Mouse (Mus musculus): Measurements from ENCODE around the gene Pcdh7.

Gene Pcdh7

DNA sequence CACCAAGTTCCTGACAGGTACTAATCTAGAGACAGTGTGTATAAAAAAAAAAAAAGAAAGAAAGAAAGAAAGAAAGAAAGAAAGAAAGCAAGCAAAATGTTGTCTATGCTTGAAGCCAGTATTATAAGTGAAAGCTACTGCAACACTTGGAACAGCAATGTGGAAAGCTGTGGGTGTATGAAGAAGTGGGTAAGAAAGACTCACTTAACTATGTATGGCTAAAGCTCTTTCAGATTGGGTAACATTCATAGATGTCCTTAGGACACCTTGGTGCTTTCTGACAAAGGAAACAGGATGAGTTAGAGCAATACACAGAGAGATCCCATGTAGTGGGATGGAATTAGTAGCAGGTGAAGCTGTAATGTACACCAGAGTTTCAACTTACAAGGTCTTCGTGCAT, 32.6 kb downstream of the Pcdh7 start:
- no peak for DNase-seq

GRCm38 (mm10) chr5:57755791-57756190, 38.0 kb downstream of the Pcdh7 start:
- DNase-seq, result no peak

DNA sequence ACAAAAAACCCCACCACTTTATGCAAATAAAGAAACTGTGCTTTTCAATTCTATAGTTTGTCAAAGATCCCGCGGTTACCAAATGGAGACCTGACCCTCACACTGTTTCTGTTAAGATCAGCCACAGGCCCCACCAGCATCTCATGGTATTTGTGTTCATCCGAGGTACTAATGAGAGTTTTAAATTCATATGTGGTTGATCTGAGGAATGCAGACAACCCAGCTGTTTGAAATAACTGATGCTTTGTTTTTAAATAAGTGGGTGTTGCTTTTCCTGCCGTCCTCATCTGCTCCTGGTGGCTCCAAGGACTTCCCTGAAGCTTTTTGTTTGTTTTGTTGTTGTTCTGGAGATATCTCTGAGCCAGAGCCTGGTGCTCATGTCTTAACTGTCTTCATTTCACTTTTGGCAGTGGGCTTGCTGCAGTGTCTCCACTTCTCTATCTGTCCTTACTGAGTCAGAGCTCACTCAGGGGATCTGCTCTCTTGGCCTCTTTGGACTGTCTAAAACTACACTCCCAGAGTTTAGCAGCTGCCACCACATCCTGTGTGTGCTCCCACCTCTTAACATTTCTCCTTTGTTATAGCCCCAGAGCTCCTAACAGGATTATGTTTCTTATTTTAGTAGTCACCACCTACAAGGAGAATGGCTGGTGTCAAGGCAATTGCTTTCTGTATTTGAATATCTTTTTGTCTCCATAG, 39.1 kb downstream of the Pcdh7 start:
- no peak for DNase-seq

DNA sequence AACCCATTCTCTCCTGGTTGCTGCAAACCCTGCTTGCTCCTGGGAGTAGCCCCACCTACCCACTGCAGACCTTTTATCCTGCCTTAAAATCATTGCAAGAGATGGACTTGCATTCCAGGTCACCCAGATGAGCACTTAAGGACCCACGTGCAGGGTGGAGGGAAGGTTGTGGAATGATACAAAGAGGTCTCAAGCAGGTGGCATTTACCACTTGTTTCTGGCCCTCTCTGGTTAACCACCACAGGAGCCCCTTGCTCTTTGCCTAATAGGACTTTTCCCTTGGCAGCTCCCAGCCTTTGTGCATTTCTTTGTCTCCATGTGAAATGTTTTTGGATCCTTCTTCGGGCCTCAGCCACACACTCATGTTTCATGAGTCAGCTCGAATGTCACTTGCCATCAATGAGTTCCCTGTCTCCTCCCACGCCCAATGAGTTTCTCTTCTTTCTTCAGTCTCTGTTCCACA, 39.7 kb downstream of the Pcdh7 start:
- no peak for DNase-seq

GRCm38 (mm10) chr5:57758968-57759367, 41.2 kb downstream of the Pcdh7 start:
- DNase-seq, result no peak

DNA sequence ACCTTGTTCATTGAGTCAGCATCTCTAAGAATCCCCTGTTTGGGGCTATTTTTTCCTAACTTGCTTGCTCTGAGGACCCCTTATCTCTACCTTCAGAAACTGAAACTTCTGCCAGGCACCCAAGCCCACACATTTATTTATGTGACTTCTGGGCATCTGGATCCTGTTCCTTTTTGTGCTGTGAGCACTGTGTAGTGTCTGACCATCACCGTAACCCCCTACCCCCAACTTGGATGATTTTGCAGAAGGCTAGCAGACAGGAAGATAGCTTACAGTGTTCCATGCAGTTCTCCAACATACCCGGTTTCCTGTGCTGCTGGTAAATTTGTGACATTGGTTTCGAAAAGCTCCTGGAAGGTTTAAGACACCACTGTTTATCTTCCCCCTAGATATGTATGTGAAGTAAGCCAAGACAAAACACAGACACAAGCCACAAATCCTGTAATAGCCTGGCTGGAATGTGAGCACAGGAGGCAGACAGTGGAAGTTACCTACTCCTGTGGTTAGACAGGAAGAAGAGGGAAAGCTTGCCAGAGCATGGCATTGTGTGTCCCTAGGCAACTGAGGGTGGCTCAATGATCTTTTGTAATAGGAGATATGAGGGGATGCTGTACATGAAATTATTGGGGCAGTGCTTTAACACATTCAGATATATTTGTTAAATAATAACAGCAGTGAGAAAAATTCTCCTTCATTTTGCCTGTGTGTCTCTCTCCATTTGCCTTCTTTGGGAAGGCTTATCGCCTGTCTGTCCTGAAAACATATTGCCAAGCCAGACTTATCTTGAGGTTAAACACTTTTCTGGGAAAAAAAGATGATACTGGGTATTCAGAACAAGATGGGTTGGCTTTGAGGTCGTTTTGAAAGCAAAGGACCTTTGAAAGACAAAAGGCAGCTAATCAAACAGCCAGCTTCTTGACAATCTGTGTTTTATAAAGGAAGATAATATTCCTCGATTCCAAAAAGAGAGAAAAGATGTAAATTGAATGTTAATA, 42.6 kb downstream of the Pcdh7 start:
- DNase-seq, result peak in 1 of 2 experiments; percentile 7

DNA sequence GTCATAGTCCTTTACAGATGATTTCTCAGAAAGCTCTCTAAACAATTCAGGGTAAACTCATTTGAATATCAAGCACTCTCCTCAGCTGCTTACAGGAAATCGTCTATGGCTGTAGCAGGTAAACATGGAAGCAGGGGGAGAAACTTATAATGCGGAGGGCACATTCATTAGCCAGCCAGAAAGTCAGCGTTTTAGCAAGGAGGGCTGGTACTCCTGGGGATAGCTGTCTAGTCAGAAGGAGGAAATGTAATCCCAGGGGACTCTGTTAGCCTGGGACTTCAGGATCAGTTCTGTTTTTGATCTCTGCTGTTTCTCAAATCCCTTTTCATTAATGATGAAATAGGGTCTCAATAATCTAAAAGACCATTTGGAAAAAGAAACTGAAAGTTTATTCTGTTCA, 47.6 kb downstream of the Pcdh7 start:
- no peak for DNase-seq

- DNase-seq, result no peak
These were observed 49.6 kb downstream of the Pcdh7 start for GRCm38 (mm10) chr5:57767346-57767745.

- no peak for DNase-seq
These were observed 50.8 kb downstream of the Pcdh7 start for GRCm38 (mm10) chr5:57768469-57769022.

DNA sequence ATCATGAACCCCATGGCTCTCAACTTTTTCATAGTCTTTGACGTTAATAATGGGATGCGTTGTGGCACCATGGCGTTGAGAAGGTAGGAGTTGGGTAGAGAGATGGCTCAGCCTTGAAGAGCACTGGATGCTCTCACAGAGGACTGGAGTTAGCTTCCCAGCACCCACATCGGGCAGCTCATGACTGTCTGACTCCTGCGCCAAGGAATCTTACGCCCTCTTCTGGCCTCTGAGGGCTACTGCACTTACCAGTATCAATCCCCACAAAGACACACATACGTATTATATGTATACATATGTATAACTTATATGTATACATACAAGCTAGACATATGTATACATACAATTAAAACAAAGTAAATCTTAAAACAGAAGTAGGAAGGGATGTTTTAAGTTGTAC, 51.9 kb downstream of the Pcdh7 start:
- no peak for DNase-seq

DNA sequence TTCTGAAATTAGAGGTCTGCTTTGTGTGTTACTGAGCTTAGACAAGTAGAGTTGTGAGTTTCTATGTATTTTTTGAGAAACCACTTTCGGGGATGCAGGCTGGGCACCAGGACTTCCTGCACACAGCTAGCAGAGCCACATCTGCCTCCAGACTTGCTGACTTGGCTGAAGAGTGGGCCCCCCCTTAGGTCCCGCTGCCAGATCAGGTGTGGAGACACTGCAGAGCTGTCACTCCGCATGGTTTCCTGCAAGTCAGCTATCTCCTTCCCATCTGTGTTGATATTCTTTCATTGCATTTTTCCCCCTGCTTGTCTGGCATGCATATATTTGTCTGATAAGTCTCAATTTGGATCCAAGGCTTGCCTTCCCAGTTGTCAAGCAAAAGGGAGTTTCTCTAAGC, 52.6 kb downstream of the Pcdh7 start:
- DNase-seq, result no peak

DNA sequence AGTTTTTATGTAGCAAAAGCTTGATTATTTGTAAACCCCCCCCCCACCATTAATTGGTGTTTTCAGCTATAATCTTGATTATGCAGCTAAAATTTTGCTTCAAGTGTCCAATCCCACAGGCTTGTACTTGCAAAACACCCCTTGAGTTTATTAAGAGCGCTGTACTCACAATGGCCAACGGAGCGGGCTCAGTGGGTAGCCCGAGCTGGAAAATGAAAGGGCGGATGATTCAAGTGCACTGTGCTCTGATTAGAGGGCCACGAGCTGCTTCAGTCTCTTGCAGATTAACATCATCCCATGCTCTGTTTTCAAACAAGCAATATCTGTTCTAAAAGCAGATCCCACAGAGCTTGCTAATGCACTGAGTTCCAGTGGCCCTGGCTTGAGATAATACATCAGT, 53.4 kb downstream of the Pcdh7 start:
- no peak for DNase-seq

GRCm38 (mm10) chr5:57772711-57773110, 54.9 kb downstream of the Pcdh7 start:
- no peak for DNase-seq

- no peak for DNase-seq
These were observed 56.7 kb downstream of the Pcdh7 start for GRCm38 (mm10) chr5:57774496-57774895.

DNA sequence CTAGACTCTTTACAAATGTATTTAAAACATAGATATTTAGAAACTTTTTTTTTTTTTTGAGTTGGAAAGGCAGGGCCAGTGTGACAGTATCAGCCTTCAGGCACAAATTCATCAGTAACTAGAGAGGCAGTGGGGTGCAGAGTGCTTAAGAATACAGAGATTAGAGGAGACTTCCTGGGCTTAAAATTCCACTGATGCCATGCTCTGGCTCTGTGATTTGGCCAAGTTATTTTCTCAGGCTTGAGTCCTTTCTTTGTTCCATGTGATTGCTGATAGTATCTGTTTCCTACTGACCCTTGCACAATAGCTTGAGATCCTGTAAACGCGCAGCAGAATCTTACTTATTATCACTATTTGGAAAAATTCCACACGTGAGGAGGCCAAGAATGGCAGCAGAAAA, 60.3 kb downstream of the Pcdh7 start:
- no peak for DNase-seq

DNA sequence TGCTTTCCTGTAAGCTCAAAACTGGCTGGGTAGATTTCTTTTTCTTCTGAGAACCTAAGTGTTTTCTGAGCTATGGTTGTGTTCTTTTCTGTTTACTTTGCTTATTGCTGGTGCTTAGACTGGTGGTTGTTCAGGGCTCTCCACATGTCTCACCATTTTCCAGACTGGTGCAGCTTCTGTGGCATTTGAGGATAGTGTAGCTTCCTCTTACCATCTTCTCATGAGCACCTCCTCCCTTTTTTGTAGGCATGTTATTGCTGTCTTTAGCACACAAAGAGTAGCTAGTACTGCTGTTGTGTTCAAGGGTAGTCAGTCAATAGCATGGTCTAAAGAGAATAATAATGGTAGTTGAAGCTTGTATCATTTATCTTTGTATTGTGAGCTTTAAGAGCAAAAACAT, 62.2 kb downstream of the Pcdh7 start:
- no peak for DNase-seq

DNA sequence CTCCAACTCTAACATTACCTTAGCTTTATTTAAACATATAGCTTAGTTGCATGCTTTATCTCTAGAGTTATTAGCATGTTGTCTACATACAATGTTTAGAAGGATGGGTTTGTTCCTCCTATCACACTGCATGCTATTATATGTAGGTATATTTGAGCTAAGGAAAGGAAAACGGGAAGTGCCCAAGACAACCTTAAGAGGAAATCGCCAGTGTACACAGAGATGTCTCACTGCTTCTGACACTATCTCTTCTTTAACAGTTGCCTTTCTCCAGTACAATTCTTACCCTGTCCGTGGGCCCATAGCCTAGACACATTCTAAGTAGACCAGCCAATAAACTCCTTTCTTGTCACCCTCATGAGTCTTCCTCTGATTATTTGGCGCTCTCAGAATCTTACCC, 62.8 kb downstream of the Pcdh7 start:
- no peak for DNase-seq

GRCm38 (mm10) chr5:57781950-57782349, 64.2 kb downstream of the Pcdh7 start:
- no peak for DNase-seq

- no peak for DNase-seq
These were observed 64.8 kb downstream of the Pcdh7 start for GRCm38 (mm10) chr5:57782546-57782945.

- DNase-seq, result no peak
These were observed 71.2 kb downstream of the Pcdh7 start for GRCm38 (mm10) chr5:57788775-57789509.

DNA sequence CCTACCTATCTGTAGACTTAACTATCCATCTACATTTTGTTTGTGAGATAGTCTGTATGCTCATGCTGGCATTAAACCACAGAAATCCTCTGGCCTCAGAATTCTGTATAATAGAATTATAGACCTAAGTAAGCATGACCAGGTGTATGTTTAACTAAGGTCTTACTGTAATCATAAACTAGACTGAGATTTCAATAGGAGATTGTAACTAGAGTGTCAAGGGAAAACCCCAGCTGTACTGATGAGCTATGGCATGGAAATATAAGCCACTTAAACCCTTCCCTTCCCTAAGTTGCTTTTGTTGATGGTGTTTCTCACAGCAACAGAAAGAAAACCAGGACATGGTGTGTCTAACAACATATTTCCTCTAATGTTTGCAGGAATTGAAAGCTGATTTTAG, 78.6 kb downstream of the Pcdh7 start:
- no peak for DNase-seq

DNA sequence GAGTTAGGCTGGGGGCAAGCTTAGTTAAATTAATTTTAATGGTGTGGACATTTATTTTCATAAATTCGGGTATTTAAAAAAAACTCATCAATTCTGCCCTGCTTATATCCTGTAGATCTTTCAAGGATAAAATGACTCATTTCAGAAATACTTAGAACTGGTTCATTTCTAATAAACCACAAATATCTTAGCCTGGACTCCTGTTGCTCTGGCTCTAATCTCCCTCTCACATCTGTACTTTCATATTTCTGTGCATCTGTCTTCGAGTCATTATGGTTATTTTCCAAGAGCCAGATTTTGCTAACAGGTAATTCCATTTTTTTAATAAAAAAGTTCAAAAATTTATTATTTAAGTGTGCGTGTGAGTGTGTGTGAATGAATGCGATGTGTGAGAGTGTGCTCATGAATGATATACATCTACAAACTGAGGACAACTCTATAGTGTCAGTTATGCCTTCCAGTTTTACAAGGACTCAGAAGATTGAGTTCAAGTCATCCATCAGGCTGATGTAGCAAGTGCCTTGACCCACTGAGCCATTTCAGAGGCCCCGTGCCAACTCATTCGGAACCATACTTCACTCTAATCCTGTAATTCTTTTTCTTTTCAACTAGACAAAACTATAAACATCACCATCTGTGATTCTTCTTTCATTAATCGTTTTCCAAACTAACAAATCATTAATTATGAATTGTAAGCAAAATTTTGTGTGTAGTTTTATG, 80.3 kb downstream of the Pcdh7 start:
- no peak for DNase-seq
